Mouse (Mus musculus): ENCODE measurements around the gene Ldlrad2. TPM values are rescaled to one million over a fixed set of nuclear protein-coding genes. Genes with fewer than 3 reads are reported as not detected.

Ldlrad2 gene
- polyA plus RNA-seq, 1 experiment: not detected

DNA sequence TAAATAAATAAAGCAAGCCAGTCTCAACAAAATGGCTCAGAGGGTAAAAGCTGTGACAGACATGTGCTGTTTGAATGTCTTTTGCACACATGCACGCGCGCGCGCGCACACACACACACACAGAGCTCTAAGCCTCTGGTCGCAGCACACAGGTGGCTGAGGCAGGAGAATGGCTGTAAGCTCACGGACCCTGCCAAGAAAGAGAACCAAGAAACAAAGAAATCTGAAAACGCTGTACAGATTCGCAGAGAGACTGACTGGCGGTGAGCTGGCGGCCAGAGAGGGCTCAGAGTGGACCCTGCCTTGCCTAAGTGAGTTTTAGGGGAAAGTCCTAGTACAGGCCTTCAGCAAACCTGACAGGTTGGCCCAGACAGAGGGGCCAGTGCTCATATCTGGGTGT is 3.1 kb upstream of the Ldlrad2 start:
- Histone ChIP-seq H3ac (ENCODE audit: control insufficient read depth, insufficient read length) (no peak overlapping the region), H3K4me3 (no peak overlapping the region), H3K27me3 (ENCODE audit: control insufficient read depth, insufficient read depth, insufficient read length) (peaks cover 6% of the 10 kb centered on the region), H3K79me2 (ENCODE audit: control insufficient read depth, insufficient read depth) (no peaks in the 10 kb centered on the region), H3K4me2 (ENCODE audit: low read depth) (no peak overlapping the region), H3K36me3 (ENCODE audit: control insufficient read depth, insufficient read depth) (no peaks in the 10 kb centered on the region)
- TF ChIP-seq SRF (IDR thresholded peaks at IDR 0.05; ENCODE audit: control insufficient read depth, insufficient read length, low read depth) (no peak), MAX (IDR thresholded peaks at IDR 0.05; ENCODE audit: low read depth) (no peak), TCF12 (IDR thresholded peaks at IDR 0.05; ENCODE audit: insufficient read depth, poor library complexity, severe bottlenecking) (no peak), MYOD1 (IDR thresholded peaks at IDR 0.05; ENCODE audit: control insufficient read depth in 1 of 3, insufficient read length in 2 of 3, low read depth in 2 of 3) (no peak), POLR2AphosphoS2 (IDR thresholded peaks at IDR 0.05; ENCODE audit: insufficient read length, low read depth) (no peak), TCF3 (IDR thresholded peaks at IDR 0.05; ENCODE audit: insufficient read length, low read depth) (no peak), E2F4 (IDR thresholded peaks at IDR 0.05; ENCODE audit: insufficient read depth) (no peak), POLR2A (IDR thresholded peaks at IDR 0.05; ENCODE audit: insufficient read length, low read depth) (no peak), CEBPB (IDR thresholded peaks at IDR 0.05; ENCODE audit: insufficient read depth, poor library complexity, severe bottlenecking) (no peak), USF1 (IDR thresholded peaks at IDR 0.05; ENCODE audit: low read depth) (no peak), REST (IDR thresholded peaks at IDR 0.05; ENCODE audit: insufficient read depth, insufficient read length) (no peak), MYOG (IDR thresholded peaks at IDR 0.05; ENCODE audit: control insufficient read depth in 1 of 3, insufficient read depth in 1 of 3, insufficient read length in 2 of 3, low read depth in 2 of 3) (no peak)

DNA sequence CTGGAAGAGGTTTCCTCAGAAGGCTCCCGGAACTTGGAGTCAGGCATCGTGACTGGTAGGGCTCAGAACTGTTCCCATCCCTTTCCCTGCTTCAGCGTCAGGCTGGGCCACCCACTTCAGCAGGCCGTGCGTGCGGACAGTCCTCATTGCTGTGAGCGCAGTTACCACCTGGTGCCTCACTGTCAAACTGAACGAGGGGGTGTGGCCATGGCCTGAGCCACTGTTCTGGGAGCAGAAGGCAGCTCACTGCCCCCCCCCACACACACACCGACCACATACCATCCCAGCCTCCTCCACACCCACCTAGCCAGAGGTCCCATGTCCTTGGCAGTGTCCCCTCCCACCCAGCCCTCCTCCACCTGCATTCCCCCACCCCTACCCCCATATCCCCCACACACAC is 4.5 kb downstream of the Ldlrad2 start:
- Histone ChIP-seq H3K79me2 (ENCODE audit: control insufficient read depth, insufficient read depth) (no peaks in the 10 kb centered on the region), H3K36me3 (ENCODE audit: control insufficient read depth, insufficient read depth) (peaks cover 10% of the 10 kb centered on the region), H3K27me3 (ENCODE audit: control insufficient read depth, insufficient read depth, insufficient read length) (no peaks in the 10 kb centered on the region), H3ac (ENCODE audit: control insufficient read depth, insufficient read length) (no peak overlapping the region), H3K4me3 (no peak overlapping the region), H3K4me2 (ENCODE audit: low read depth) (no peak overlapping the region)
- TF ChIP-seq POLR2A (IDR thresholded peaks at IDR 0.05; ENCODE audit: insufficient read length, low read depth) (peak; percentile 33), POLR2AphosphoS2 (IDR thresholded peaks at IDR 0.05; ENCODE audit: insufficient read length, low read depth) (peak; percentile 36), SRF (IDR thresholded peaks at IDR 0.05; ENCODE audit: control insufficient read depth, insufficient read length, low read depth) (no peak), USF1 (IDR thresholded peaks at IDR 0.05; ENCODE audit: low read depth) (no peak), REST (IDR thresholded peaks at IDR 0.05; ENCODE audit: insufficient read depth, insufficient read length) (no peak)

DNA sequence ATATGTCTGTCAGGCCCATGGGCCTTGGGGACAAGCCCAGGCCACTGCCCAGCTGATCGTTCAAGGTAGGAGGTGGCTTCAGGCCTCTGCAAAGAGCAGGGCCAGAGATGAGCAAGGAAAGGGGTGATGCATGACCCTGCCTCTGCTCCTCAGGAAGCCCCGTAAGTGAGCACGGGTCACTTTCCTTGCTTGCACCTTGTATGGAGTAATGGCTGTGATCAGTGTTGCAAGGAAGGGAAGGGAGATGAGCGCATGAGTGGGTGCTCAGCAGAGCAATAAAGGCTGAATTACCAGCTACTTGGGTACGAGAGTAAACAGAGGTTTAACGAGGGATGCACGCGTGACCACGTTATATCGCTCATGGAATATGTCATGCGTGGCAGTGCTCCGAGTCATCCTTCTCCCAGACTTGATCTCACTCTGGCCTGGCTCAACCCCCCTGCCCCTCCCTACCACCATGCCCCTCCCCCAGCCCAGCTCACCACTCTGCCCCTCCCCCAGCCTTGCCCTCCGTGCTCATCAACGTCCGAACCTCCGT is 17.6 kb downstream of the Ldlrad2 start:
- TF ChIP-seq MYOD1 (IDR thresholded peaks at IDR 0.05; ENCODE audit: control insufficient read depth in 1 of 3, insufficient read length in 2 of 3, low read depth in 2 of 3) (no peak), POLR2AphosphoS2 (IDR thresholded peaks at IDR 0.05; ENCODE audit: insufficient read length, low read depth) (no peak), MYOG (IDR thresholded peaks at IDR 0.05; ENCODE audit: control insufficient read depth in 1 of 3, insufficient read depth in 1 of 3, insufficient read length in 2 of 3, low read depth in 2 of 3) (no peak), USF1 (IDR thresholded peaks at IDR 0.05; ENCODE audit: low read depth) (no peak), MAX (IDR thresholded peaks at IDR 0.05; ENCODE audit: low read depth) (no peak), CEBPB (IDR thresholded peaks at IDR 0.05; ENCODE audit: insufficient read depth, poor library complexity, severe bottlenecking) (no peak), TCF3 (IDR thresholded peaks at IDR 0.05; ENCODE audit: insufficient read length, low read depth) (no peak), POLR2A (IDR thresholded peaks at IDR 0.05; ENCODE audit: insufficient read length, low read depth) (no peak), REST (IDR thresholded peaks at IDR 0.05; ENCODE audit: insufficient read depth, insufficient read length) (no peak)
- no peaks in the 10 kb centered on the region for H3K27me3 ChIP-seq (ENCODE audit: control insufficient read depth, insufficient read depth, insufficient read length)
- H3K4me2 ChIP-seq (ENCODE audit: low read depth): no peak overlapping the region
- no peaks in the 10 kb centered on the region for H3K79me2 ChIP-seq (ENCODE audit: control insufficient read depth, insufficient read depth)
- H3ac ChIP-seq (ENCODE audit: control insufficient read depth, insufficient read length): no peak overlapping the region
- H3K4me3 ChIP-seq: no peak overlapping the region
- peaks cover 41% of the 10 kb centered on the region for H3K36me3 ChIP-seq (ENCODE audit: control insufficient read depth, insufficient read depth)

DNA sequence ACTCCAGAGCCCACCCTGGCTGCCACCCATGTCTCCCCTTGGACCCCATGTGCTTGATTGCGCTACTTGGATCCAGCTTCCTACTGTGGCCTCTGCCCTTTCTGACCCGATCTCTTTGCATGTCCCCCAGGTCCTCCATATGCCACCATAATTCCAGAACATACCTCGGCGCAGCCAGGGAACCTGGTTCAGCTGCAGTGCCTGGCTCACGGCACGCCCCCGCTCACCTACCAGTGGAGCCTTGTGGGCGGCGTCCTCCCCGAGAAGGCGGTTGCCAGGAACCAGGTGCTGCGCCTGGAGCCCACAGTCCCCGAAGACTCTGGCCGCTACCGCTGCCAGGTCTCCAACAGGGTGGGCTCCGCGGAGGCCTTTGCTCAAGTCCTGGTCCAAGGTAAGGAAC is 20.9 kb downstream of the Ldlrad2 start:
- H3K4me3 ChIP-seq: no peak overlapping the region
- H3K36me3 ChIP-seq (ENCODE audit: control insufficient read depth, insufficient read depth): peaks cover 46% of the 10 kb centered on the region
- no peaks in the 10 kb centered on the region for H3K79me2 ChIP-seq (ENCODE audit: control insufficient read depth, insufficient read depth)
- H3K4me2 ChIP-seq (ENCODE audit: low read depth): no peak overlapping the region
- TF ChIP-seq POLR2AphosphoS2 (IDR thresholded peaks at IDR 0.05; ENCODE audit: insufficient read length, low read depth) (no peak), CEBPB (IDR thresholded peaks at IDR 0.05; ENCODE audit: insufficient read depth, poor library complexity, severe bottlenecking) (no peak), SRF (IDR thresholded peaks at IDR 0.05; ENCODE audit: control insufficient read depth, insufficient read length, low read depth) (no peak), TCF12 (IDR thresholded peaks at IDR 0.05; ENCODE audit: insufficient read depth, poor library complexity, severe bottlenecking) (no peak), MAX (IDR thresholded peaks at IDR 0.05; ENCODE audit: low read depth) (no peak)
- no peaks in the 10 kb centered on the region for H3K27me3 ChIP-seq (ENCODE audit: control insufficient read depth, insufficient read depth, insufficient read length)
- no peak overlapping the region for H3ac ChIP-seq (ENCODE audit: control insufficient read depth, insufficient read length)

DNA sequence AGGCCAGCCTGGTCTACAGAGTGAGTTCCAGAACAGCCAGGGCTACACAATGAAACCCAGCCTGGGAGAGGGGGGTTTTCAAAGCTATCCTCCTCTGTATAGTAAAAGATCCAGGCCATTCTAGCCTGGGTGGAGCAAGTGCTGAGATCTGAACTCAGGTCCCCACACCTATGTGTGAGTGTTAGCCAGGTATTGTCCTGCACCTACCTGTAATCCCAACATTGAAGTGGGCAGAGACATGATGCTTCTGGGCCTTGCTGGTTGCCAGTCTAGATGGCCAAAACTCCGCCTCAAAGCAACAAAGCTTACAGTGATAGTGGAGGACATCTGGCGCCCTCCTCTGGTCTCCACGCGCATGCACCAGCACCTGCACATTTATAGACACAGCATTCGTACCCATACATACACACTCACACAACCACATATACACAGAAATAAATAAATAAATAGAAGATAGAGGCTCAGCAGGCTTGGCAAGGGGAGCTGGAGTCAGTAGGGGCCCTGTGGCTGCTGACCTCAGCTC is 28.3 kb downstream of the Ldlrad2 start:
- H3K36me3 ChIP-seq (ENCODE audit: control insufficient read depth, insufficient read depth): peaks cover 63% of the 10 kb centered on the region
- H3K4me3 ChIP-seq: no peak overlapping the region
- H3K79me2 ChIP-seq (ENCODE audit: control insufficient read depth, insufficient read depth): no peaks in the 10 kb centered on the region
- no peaks in the 10 kb centered on the region for H3K27me3 ChIP-seq (ENCODE audit: control insufficient read depth, insufficient read depth, insufficient read length)
- no peak overlapping the region for H3K4me2 ChIP-seq (ENCODE audit: low read depth)
- TF ChIP-seq E2F4 (IDR thresholded peaks at IDR 0.05; ENCODE audit: insufficient read depth) (no peak), USF1 (IDR thresholded peaks at IDR 0.05; ENCODE audit: low read depth) (no peak), MYOD1 (IDR thresholded peaks at IDR 0.05; ENCODE audit: control insufficient read depth in 1 of 3, insufficient read length in 2 of 3, low read depth in 2 of 3) (no peak), POLR2A (IDR thresholded peaks at IDR 0.05; ENCODE audit: insufficient read length, low read depth) (no peak), MAX (IDR thresholded peaks at IDR 0.05; ENCODE audit: low read depth) (no peak), TCF12 (IDR thresholded peaks at IDR 0.05; ENCODE audit: insufficient read depth, poor library complexity, severe bottlenecking) (no peak)
- H3ac ChIP-seq (ENCODE audit: control insufficient read depth, insufficient read length): no peak overlapping the region
